Mouse (Mus musculus): Measurements from ENCODE around the gene Atf3.

DNA sequence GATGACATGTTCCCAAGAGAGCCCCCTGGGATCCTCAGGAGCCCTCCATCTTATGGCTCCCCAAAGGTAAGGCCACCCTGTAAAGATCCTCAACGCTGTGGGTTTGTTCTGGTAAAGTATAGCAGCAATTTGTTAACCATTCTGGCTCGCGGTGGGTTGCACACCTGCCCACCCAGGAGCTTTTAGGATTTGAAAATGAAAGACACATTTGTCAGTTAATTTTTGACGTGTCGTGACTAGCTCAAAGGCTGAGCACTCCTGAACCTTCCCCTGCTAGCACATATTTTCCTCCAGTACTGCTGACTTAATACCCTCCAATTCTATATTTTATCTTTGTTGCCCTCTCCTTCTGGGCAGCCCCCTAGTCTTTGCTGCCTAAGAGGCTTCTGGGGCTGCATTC is 49.3 kb upstream of the Atf3 start:
- TF ChIP-seq CTCF (IDR thresholded peaks at IDR 0.05) (no peak), EP300 (IDR thresholded peaks at IDR 0.05) (no peak)

Measured in lung, postnatal 0 days (tissue).